Mouse (Mus musculus): ENCODE measurements around the gene Cdc42bpg.
A peak's percentile ranks its signal among the peaks of the same experiment; 100 is the strongest.

- TF ChIP-seq CTCF (IDR thresholded peaks at IDR 0.05; ENCODE audit: low read depth), result 0 out of 2 replicates have a peak, but pooled peaks have one; percentile 5
- peak; percentile 59 for TF ChIP-seq EP300 (IDR thresholded peaks at IDR 0.05; ENCODE audit: low read depth)
Observed at GRCm38 (mm10) chr19:6285632-6286433, 20.4 kb upstream of the Cdc42bpg start.
